Mouse (Mus musculus): ENCODE data around the gene Prr7. TPM values are rescaled to one million over a fixed set of nuclear protein-coding genes. Genes with fewer than 3 reads are reported as not detected.

Prr7 gene
- polyA plus RNA-seq, 1 experiment from 2014 or later = 5.8 TPM

DNA sequence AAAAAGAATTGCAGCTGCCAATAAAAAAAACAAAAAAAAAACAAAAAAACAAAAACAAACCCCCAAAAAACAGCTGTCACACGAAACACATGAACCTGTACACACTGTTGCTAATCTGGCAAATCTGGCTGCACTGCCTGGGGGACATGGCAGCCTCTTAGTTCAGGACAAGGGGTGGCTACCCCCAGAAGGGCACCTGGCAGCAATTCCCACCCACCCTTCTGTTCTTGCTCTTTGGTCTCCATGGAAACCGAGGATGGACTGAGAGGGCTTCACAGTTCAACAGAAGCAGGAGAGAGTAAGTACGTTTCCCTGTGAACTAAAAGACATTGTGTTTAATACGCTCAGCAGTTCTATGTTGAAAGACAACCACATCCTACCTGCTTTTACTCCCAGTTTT lies 31.6 kb downstream of the Prr7 start:
- peaks cover 16% of the 10 kb centered on the region; the same call in 1 of the 2 replicates for H3K36me3 ChIP-seq
- H3K9ac ChIP-seq (replicated peaks) = 0 out of 2 replicates have a peak overlapping the region, but pooled peaks have one; percentile 14
- peaks cover 23% of the 10 kb centered on the region for H3K4me1 ChIP-seq
- no peaks in the 10 kb centered on the region for H3K27me3 ChIP-seq (replicated peaks)
- ATAC-seq (ENCODE audit: low FRiP score) = no peak
- H3K9me3 ChIP-seq (replicated peaks) = no peaks in the 10 kb centered on the region
- H3K4me2 ChIP-seq = no peak overlapping the region
- H3K27ac ChIP-seq (replicated peaks) = 0 out of 2 replicates have a peak overlapping the region, but pooled peaks have one; percentile 25
- H3K4me3 ChIP-seq (replicated peaks) = no peak overlapping the region
- 31% methylated on average over 4 of the region's 4 CpGs for WGBS

DNA sequence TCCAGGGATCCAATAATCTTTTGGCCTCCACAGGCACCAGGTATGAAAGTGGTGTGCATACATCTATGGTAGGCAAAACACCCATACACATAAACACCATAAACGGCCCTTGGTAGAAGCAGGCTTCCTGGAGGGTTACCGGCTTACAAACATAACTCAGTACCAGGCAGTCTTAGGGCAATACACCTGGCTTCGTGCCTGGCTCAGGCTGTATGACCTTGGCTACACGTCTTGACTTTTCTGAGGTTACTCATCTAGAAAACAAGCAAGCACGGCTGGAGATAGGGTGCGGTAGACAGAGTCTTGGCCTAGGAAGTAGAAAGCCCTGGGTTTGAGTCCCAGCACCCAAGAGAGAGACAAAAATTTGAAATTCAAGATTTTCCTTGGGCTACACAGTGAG lies 32.6 kb downstream of the Prr7 start:
- Histone ChIP-seq H3K9me3 (replicated peaks) (no peaks in the 10 kb centered on the region), H3K36me3 (peaks cover 19% of the 10 kb centered on the region), H3K4me1 (peaks cover 23% of the 10 kb centered on the region), H3K27me3 (replicated peaks) (no peaks in the 10 kb centered on the region), H3K9ac (replicated peaks) (no peak overlapping the region), H3K4me3 (replicated peaks) (no peak overlapping the region), H3K27ac (replicated peaks) (0 out of 2 replicates have a peak overlapping the region, but pooled peaks have one; percentile 25), H3K4me2 (no peak overlapping the region)
- ATAC-seq (ENCODE audit: low FRiP score) = no peak
- 84% methylated on average over 6 of the region's 6 CpGs for WGBS

DNA sequence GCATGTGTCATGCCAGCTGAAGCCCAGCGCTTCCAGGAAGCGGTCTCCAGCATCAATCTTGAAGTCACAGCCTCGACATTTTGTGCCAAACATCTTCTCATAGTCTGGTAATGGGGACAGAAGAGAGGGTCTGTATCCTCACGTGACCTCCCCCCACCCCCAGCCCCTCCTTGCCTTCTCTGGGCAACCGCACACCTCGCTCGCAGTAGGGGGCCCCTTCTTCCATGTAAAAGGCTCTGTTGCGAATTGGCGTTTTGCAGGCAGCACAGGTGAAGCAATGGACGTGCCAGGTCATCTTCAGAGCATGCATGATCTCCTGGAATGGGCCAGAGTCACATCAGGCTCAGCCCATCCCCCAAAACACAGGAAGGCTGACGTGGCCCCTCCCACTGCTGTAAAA lies 34.8 kb downstream of the Prr7 start:
- no peaks in the 10 kb centered on the region for H3K9me3 ChIP-seq (replicated peaks)
- H3K4me1 ChIP-seq = peaks cover 23% of the 10 kb centered on the region
- H3K4me3 ChIP-seq (replicated peaks) = no peak overlapping the region
- no peak overlapping the region for H3K9ac ChIP-seq (replicated peaks)
- H3K27ac ChIP-seq (replicated peaks) = no peak overlapping the region
- no peak for ATAC-seq (ENCODE audit: low FRiP score)
- WGBS = 59% methylated on average over 11 of the region's 11 CpGs
- H3K36me3 ChIP-seq = peaks cover 39% of the 10 kb centered on the region
- H3K4me2 ChIP-seq = no peak overlapping the region
- no peaks in the 10 kb centered on the region for H3K27me3 ChIP-seq (replicated peaks)

DNA sequence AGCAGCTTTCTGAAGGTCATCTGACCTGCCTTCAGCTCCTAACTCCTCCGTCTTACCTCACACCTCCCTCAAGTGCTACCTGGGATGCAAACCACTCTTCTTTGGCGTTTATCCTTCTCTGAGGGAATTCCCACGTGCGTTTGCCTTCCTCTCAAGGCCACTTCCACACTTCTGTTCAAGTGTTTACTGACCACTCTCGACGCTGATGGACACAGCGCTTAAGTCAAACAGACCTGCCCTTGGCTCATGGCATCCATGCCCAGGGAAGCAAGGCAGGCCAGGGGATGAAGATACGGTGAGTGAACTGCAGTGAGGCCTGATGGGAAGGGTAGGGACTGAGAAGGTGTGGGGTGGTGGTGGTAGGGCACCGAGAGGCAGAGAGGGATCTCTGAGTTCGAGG lies 36.5 kb downstream of the Prr7 start:
- no peak overlapping the region for H3K27ac ChIP-seq (replicated peaks)
- H3K36me3 ChIP-seq = peaks cover 53% of the 10 kb centered on the region
- WGBS = 83% methylated on average over 10 of the region's 10 CpGs
- H3K27me3 ChIP-seq (replicated peaks) = no peaks in the 10 kb centered on the region
- H3K9me3 ChIP-seq (replicated peaks) = no peaks in the 10 kb centered on the region
- no peak for ATAC-seq (ENCODE audit: low FRiP score)
- H3K4me3 ChIP-seq (replicated peaks) = no peak overlapping the region
- H3K9ac ChIP-seq (replicated peaks) = no peak overlapping the region
- H3K4me1 ChIP-seq = peaks cover 11% of the 10 kb centered on the region
- H3K4me2 ChIP-seq = no peak overlapping the region

DNA sequence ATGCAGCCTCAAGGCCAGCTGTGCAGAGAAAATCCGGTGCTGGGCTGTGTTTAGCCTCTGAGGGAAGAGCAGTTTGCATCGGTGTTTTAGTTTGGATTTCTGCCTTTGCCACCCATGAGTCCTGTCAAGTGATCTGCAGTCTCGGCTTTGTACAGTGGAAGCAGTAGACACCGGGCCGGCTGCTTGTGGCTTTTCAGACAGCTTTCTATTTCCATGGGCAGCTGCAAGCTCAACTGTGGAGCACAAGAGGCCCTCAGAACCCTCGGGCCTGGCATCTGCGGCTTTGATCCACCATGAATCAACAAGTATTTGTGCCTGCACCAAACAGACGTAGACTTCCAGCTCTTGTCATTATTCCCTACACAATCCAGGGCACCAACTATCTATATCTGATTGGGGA lies 38.3 kb downstream of the Prr7 start:
- H3K9ac ChIP-seq (replicated peaks) = no peak overlapping the region
- no peak for ATAC-seq (ENCODE audit: low FRiP score)
- 85% methylated on average over 8 of the region's 8 CpGs for WGBS
- H3K4me2 ChIP-seq = no peak overlapping the region
- no peaks in the 10 kb centered on the region for H3K9me3 ChIP-seq (replicated peaks)
- H3K36me3 ChIP-seq = peaks cover 72% of the 10 kb centered on the region
- no peaks in the 10 kb centered on the region for H3K27me3 ChIP-seq (replicated peaks)
- H3K27ac ChIP-seq (replicated peaks) = no peak overlapping the region
- no peaks in the 10 kb centered on the region for H3K4me1 ChIP-seq
- H3K4me3 ChIP-seq (replicated peaks) = no peak overlapping the region

DNA sequence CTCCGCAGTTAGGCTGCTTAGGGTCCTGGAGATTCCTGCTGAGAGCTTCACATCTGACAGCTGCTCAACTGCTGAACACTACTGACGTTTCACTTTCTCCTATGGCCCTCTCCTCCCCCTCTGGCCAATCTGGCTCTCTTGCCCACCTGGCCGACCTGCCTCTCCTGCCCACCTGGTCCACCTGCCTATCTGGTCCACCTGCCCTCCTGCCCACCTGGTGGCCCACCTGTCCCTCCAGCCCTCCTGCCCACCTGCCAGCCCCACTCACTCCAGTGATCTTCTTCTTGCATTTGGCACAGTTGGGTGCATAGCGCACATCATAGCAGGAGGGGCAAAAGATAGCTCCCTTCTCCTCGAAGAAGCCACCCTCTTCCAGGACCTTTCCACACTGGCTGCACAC lies 40.3 kb downstream of the Prr7 start:
- peaks cover 78% of the 10 kb centered on the region for H3K36me3 ChIP-seq
- 83% methylated on average over 5 of the region's 5 CpGs for WGBS
- H3K27ac ChIP-seq (replicated peaks) = no peak overlapping the region
- no peak overlapping the region for H3K9ac ChIP-seq (replicated peaks)
- no peaks in the 10 kb centered on the region for H3K9me3 ChIP-seq (replicated peaks)
- H3K27me3 ChIP-seq (replicated peaks) = no peaks in the 10 kb centered on the region
- no peak overlapping the region for H3K4me3 ChIP-seq (replicated peaks)
- no peak overlapping the region for H3K4me2 ChIP-seq
- 0 out of 2 replicates have a peak, but pooled peaks cover 1% of the 10 kb centered on the region for H3K4me1 ChIP-seq
- no peak for ATAC-seq (ENCODE audit: low FRiP score)

DNA sequence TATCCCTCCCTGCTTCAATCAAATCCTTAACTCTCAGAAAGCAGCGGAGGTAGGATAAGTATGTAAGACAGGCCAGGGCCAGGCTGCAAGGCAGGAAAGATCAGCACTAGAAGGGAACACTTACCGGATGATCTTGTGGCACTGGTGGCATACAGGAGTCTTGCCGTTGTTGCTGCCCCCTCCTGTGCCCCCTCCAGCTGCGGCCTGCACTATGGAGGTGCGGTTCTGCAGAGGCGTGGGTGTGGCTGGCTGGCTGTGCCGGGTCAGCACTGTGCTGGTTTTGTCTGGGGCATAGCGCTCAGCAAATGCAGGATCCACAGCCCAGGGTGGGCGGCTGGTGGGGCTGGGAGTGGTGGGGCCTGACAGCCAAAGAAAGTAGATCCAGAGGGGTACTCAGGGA lies 41.7 kb downstream of the Prr7 start:
- peaks cover 84% of the 10 kb centered on the region for H3K36me3 ChIP-seq
- H3K4me2 ChIP-seq = no peak overlapping the region
- no peaks in the 10 kb centered on the region for H3K9me3 ChIP-seq (replicated peaks)
- no peak overlapping the region for H3K27ac ChIP-seq (replicated peaks)
- no peak for ATAC-seq (ENCODE audit: low FRiP score)
- H3K4me3 ChIP-seq (replicated peaks) = no peak overlapping the region
- peaks cover 16% of the 10 kb centered on the region for H3K4me1 ChIP-seq
- WGBS = 95% methylated on average over 9 of the region's 9 CpGs
- no peak overlapping the region for H3K9ac ChIP-seq (replicated peaks)
- H3K27me3 ChIP-seq (replicated peaks) = no peaks in the 10 kb centered on the region

DNA sequence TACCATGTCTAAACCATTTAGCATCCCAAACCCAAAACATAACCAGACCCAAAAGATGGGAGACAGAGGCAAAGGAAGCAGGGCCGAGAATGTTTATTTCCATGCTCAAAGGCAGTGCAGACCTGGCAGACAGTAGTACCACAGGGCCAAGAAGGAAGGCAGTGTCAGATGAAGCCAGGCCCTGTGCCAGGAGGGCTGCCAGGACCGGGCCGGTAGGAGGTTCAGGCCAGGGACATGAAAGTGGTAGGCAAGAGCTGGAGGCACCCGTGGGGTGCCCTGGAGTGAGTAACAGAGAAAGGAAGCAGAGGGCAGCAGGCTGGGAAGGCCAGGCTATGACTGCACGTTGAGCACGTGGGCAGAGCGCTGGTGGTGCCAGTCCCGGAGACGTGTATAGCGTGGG lies 42.6 kb downstream of the Prr7 start:
- no peaks in the 10 kb centered on the region for H3K9me3 ChIP-seq (replicated peaks)
- ATAC-seq (ENCODE audit: low FRiP score) = no peak
- H3K27me3 ChIP-seq (replicated peaks) = no peaks in the 10 kb centered on the region
- WGBS = 93% methylated on average over 10 of the region's 10 CpGs
- peaks cover 24% of the 10 kb centered on the region for H3K4me1 ChIP-seq
- H3K4me3 ChIP-seq (replicated peaks) = no peak overlapping the region
- H3K36me3 ChIP-seq = peaks cover 85% of the 10 kb centered on the region
- H3K4me2 ChIP-seq = no peak overlapping the region
- no peak overlapping the region for H3K27ac ChIP-seq (replicated peaks)
- no peak overlapping the region for H3K9ac ChIP-seq (replicated peaks)

DNA sequence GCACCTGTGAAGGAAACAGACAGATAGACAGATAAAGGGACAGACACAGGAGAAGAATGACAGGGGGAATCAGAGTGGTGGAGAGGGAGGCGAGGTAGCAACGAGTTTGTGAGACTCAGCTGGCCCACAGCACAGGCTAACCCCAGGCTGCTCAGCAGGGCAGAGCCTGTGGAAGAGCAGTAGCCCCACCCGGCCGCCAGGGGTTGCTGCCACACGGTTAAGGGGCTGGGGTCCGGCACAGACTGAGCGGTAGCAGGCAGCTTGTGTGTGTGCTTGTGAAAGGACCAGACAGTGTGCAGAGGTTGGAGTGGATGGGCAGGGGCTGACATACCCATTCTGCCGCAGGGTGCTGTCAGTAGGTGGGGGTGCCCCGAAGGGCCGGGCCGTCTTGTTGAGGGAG lies 43.8 kb downstream of the Prr7 start:
- H3K4me1 ChIP-seq = peaks cover 34% of the 10 kb centered on the region
- peaks cover 74% of the 10 kb centered on the region for H3K36me3 ChIP-seq

DNA sequence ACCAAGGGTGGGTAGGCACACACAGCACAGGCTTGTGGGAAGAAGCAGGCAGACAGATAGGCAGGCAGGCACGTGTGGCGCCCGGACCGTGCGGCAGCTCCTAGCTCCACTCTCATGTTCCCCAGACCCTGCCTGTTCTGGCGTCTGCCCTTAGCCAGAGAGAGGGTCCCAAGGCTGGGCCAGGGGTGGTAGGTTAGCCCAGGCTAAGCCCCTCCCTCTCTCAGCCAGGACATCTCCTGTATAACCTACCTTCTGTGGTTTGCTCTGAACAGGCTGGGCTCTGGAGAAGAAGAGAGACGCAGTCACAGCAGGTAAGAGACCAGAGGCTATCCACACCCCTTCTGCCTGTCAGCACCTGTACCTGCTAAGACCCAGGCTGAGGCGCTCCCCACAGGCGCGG lies 44.5 kb downstream of the Prr7 start:
- Histone ChIP-seq H3K4me1 (peaks cover 34% of the 10 kb centered on the region), H3K27me3 (replicated peaks) (no peaks in the 10 kb centered on the region), H3K36me3 (peaks cover 68% of the 10 kb centered on the region), H3K9me3 (replicated peaks) (no peaks in the 10 kb centered on the region), H3K4me3 (replicated peaks) (no peak overlapping the region), H3K27ac (replicated peaks) (no peak overlapping the region), H3K9ac (replicated peaks) (no peak overlapping the region), H3K4me2 (no peak overlapping the region)
- no peak for ATAC-seq (ENCODE audit: low FRiP score)
- 95% methylated on average over 10 of the region's 10 CpGs for WGBS

More for the DNA sequence above, 43.8 kb downstream of the Prr7 start:
- H3K9me3 ChIP-seq (replicated peaks) = no peaks in the 10 kb centered on the region
- H3K9ac ChIP-seq (replicated peaks) = no peak overlapping the region
- no peak overlapping the region for H3K4me2 ChIP-seq
- H3K27me3 ChIP-seq (replicated peaks) = no peaks in the 10 kb centered on the region
- no peak overlapping the region for H3K4me3 ChIP-seq (replicated peaks)
- H3K27ac ChIP-seq (replicated peaks) = no peak overlapping the region
- WGBS = 64% methylated on average over 11 of the region's 11 CpGs
- no peak for ATAC-seq (ENCODE audit: low FRiP score)

DNA sequence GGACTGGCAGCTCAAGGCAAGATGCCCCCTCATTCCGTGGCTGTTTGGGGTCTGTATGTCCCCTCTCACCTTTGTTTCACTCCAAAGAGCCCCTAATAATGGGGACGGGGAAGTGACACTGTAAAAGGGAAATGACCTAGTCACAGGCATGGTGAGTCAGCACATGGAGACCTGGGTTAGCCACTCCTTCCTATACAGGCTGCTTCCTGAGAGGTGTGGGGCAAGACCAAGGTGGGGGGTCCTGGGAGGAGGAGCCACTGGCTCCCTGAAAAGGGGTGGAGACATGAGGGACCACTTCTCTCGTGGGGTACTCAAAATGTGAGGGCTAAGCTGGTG lies 46.2 kb downstream of the Prr7 start:
- Histone ChIP-seq H3K36me3 (peaks cover 53% of the 10 kb centered on the region), H3K4me3 (replicated peaks) (no peak overlapping the region), H3K9ac (replicated peaks) (no peak overlapping the region), H3K4me2 (peak overlapping the region; percentile 77), H3K27me3 (replicated peaks) (0 out of 2 replicates have a peak, but pooled peaks cover 2% of the 10 kb centered on the region), H3K4me1 (peaks cover 34% of the 10 kb centered on the region), H3K9me3 (replicated peaks) (no peaks in the 10 kb centered on the region), H3K27ac (replicated peaks) (peak overlapping the region; percentile 88)
- no peak for ATAC-seq (ENCODE audit: low FRiP score)
- 24% methylated on average over 3 of the region's 3 CpGs for WGBS

DNA sequence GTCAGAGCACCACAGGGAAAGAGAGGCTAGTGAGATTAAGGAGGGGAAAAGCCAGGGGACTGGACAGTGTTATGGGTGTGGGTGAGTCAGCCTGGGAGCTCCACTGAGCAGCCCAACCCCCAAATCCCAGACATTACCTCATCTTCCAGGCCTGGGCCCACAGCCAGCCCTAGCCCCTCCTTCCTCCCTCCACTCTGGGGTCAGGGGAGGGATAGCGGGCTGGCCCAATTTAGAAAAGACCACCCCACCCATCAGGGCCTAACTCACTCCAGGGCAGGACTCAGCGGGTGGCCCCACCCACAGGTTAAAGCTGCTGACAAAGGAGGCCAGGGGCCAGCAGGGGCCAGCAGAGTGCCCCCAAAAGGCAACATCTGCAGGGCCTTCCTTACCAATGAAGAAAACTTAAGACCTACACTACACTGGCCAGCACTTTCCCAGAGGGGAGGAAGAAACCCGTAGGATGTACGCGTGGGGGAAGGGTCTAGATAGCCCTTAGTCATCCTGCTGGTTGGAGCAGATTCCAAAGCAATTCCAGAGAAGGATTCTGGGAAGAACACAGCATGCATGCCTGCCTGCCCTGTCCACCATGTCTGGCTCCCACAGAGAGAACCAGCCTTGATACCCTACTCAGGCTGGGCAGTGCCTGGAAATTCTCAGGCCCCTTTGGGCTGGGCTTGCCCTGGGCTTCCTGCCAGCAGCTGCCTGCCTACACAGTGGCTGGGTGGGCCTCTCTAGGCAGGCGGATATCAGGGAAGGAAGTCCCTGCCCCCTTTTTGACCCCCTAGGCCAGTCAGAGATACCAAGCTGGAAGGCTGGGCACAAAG lies 46.8 kb downstream of the Prr7 start:
- H3K4me1 ChIP-seq = peaks cover 34% of the 10 kb centered on the region
- H3K27ac ChIP-seq (replicated peaks) = peak overlapping the region; percentile 88
- no peaks in the 10 kb centered on the region for H3K9me3 ChIP-seq (replicated peaks)
- H3K4me2 ChIP-seq = peak overlapping the region; percentile 77
- peak overlapping the region; percentile 92 for H3K9ac ChIP-seq (replicated peaks)
- H3K27me3 ChIP-seq (replicated peaks) = 0 out of 2 replicates have a peak, but pooled peaks cover 3% of the 10 kb centered on the region
- peaks cover 47% of the 10 kb centered on the region for H3K36me3 ChIP-seq
- H3K4me3 ChIP-seq (replicated peaks) = peak overlapping the region; percentile 86
- WGBS = 8% methylated on average over 6 of the region's 6 CpGs
- no peak for ATAC-seq (ENCODE audit: low FRiP score)
